Mouse (Mus musculus): ENCODE data around the gene Olfr1501.
"Not testable (repeated sequence)": the region's sequence is repeated elsewhere in the genome, so short reads cannot be mapped to it uniquely, and the experiment has no call there.

Gene Olfr1501

GRCm38 (mm10) chr19:13850592-13850991 lies at the start of gene Olfr1501:
TSS of gene Olfr1501 (minus strand) at chr19:13850692.
- not testable (repeated sequence) for DNase-seq (ENCODE audit: low spot score)

GRCm38 (mm10) chr19:13897828-13898227 lies 47.3 kb upstream of the Olfr1501 start, which contains the start of gene Olfr1504:
TSS of gene Olfr1504 (minus strand) at chr19:13897928.
- no peak for DNase-seq (ENCODE audit: low spot score)

- no peak for DNase-seq (ENCODE audit: low spot score)
Observed at GRCm38 (mm10) chr19:13861495-13861894, 11.0 kb upstream of the Olfr1501 start, which contains the start of gene Olfr1502. TSS of gene Olfr1502 (plus strand) at chr19:13861795.

DNA sequence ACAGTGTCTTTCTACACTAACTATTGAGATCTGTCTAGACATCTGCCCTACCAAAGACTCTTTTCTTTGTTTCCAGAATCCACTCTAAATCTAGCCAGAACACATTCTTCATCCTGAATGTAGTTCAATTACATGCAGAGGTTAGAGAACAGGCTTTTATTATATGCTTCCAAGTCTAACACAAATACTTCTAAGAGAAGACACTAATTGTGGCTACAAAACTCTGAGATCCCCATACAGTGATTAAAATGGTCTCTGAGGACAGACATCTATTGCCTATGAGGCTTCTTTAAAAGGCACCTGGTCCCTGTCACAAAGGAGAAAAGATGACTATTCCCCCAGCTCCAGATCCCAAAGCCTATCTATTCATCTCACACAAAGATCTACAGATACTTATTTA lies 20.1 kb downstream of the Olfr1501 start, which contains the start of gene Olfr1500:
Gene Olfr1500 (minus strand): TSS at position 101 of the 400 bp plus-strand sequence.
- DNase-seq (ENCODE audit: low spot score), result no peak

- DNase-seq (ENCODE audit: low spot score), result no peak
Observed at GRCm38 (mm10) chr19:13828447-13828846, 22.0 kb downstream of the Olfr1501 start.

- DNase-seq (ENCODE audit: low spot score), result no peak
Observed at GRCm38 (mm10) chr19:13820847-13821246, 29.6 kb downstream of the Olfr1501 start.

- DNase-seq (ENCODE audit: low spot score), result no peak
Observed at GRCm38 (mm10) chr19:13819347-13819746, 31.1 kb downstream of the Olfr1501 start, which contains the start of gene Olfr1499. TSS of gene Olfr1499 (minus strand) at chr19:13819447.

DNA sequence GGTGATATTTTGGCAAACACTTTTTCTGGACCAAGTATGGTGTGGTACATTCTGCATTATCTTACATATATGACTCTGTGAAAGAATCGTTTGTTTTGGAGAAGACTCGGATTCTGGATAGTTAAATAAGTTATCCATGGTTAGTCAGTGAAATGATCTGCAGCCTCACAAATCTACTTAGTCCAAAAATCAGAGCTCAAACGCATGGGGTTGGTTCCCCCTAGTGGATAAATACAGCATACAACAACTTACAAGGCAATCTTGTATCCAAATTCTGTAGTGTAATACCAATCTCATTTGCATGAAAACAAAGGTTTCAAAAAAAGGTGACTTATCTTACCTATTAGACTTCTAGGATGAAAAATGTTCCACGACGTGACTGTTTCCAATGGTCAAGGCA lies 31.7 kb downstream of the Olfr1501 start:
- no peak for DNase-seq (ENCODE audit: low spot score)

DNA sequence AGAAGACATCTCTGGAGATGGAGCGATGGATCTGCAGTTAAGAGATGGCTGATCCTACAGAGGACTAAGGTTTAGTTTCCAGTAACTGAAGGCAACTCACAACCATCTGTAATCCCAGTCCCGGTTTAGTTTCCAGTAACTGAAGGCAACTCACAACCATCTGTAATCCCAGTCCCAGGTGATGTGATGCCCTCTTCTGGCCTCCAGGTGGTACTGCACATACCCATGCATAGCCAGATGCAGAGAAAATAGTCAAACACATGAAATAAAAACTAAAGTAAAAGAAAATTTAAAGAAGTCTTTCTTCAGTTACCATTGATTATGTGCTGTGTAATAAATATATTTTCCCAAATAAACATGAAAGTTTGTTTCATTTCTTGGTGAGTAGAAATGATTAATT lies 37.7 kb downstream of the Olfr1501 start:
- no peak for DNase-seq (ENCODE audit: low spot score)

GRCm38 (mm10) chr19:13805486-13805885 lies 45.0 kb downstream of the Olfr1501 start:
- DNase-seq (ENCODE audit: low spot score), result not testable (repeated sequence)

DNA sequence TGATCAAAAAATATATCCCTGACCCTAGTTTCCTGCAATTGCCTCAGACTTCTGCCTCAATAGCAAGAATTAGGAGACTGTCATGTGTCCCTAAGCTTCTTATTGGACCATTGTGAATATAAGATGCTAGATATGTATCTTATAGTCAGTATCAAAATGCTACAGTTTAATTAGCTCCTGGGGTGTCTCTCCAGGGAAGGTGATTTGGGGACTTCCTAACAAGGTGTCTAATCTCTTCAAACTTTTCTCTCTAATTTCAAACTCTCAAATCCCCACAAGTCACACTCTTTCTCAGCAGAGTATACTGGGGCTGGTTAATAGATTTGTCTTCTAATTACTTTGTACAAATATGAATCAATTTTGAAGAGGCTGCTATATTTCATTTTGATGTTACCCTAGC lies 52.4 kb downstream of the Olfr1501 start, which contains the start of gene Olfr1497:
Gene Olfr1497 (minus strand): TSS at position 101 of the 400 bp plus-strand sequence.
- no peak for DNase-seq (ENCODE audit: low spot score)

Measured in testis, postnatal 14 days (tissue).